Comparison of ENCODE assay signal across 19 mouse cellular contexts in the genomic region with DNA sequence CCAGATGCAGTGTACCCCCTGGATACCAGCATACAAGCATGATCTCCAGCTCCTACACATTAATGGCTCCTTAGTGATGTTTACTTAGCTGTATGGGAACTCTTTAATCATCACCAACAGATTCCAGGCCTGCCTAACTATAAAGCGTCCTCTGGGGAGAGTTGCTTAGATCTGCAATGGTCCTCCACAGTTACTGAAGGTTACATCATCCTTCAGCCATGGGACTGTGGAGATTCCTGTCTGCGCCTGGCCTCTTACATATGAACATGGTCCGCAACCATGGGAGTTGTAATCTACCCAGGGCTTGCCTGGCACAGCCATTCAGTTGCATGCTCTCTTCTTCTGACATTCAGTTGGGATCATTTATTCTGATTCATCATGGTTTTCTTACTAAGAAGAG.
"Had no signal": no experiment of that assay in that cellular context is flagged by ENCODE, and none has a peak within 500 bp of the region (broad histone marks: within the 10 kb centered on the region; RNA-seq: fewer than 3 reads in every experiment).

No protein-coding gene starts in this region.

- ATAC-seq: liver, postnatal 0 days; lung, postnatal 0 days; midbrain, embryonic 13.5 days; midbrain, embryonic 15.5 days had no signal

- H3K4me3 ChIP-seq: liver, embryonic 15.5 days; lung, embryonic 15.5 days; megakaryocyte, embryonic 14.5 days; midbrain, embryonic 13.5 days; midbrain, embryonic 15.5 days; neural tube, embryonic 13.5 days; neural tube, embryonic 15.5 days; stomach, embryonic 15.5 days had no signal

- H3K36me3 ChIP-seq: liver, embryonic 15.5 days; lung, embryonic 15.5 days; midbrain, embryonic 13.5 days; midbrain, embryonic 15.5 days; neural tube, embryonic 13.5 days; neural tube, embryonic 15.5 days; stomach, embryonic 15.5 days had no signal

- H3K9me3 ChIP-seq: liver, embryonic 15.5 days; lung, embryonic 15.5 days; megakaryocyte, embryonic 14.5 days; midbrain, embryonic 13.5 days; midbrain, embryonic 15.5 days; neural tube, embryonic 13.5 days; neural tube, embryonic 15.5 days; stomach, embryonic 15.5 days had no signal

- H3K4me1 ChIP-seq: liver, embryonic 15.5 days; megakaryocyte, embryonic 14.5 days; midbrain, embryonic 13.5 days; midbrain, embryonic 15.5 days; neural tube, embryonic 13.5 days; neural tube, embryonic 15.5 days; stomach, embryonic 15.5 days had no signal

- H3K27me3 ChIP-seq: liver, embryonic 15.5 days; lung, embryonic 15.5 days; megakaryocyte, embryonic 14.5 days; midbrain, embryonic 13.5 days; midbrain, embryonic 15.5 days; neural tube, embryonic 13.5 days; neural tube, embryonic 15.5 days; stomach, embryonic 15.5 days had no signal

- DNase-seq: liver, postnatal 0 days; lung, adult 2 months; lung, postnatal 14 days; lung, postnatal 36 days; right cerebral cortex, postnatal 14 days; thymus, adult 2 months; thymus, postnatal 25 days; thymus, postnatal 4 days had no signal

- H3K27ac ChIP-seq: liver, embryonic 15.5 days; lung, embryonic 15.5 days; macrophage; midbrain, embryonic 13.5 days; midbrain, embryonic 15.5 days; neural tube, embryonic 13.5 days; neural tube, embryonic 15.5 days; stomach, embryonic 15.5 days had no signal

- H3K4me2 ChIP-seq: liver, embryonic 15.5 days; lung, embryonic 15.5 days; midbrain, embryonic 11.5 days; midbrain, embryonic 13.5 days; midbrain, embryonic 15.5 days; neural tube, embryonic 13.5 days; neural tube, embryonic 15.5 days; stomach, embryonic 15.5 days had no signal

- H3K9ac ChIP-seq: liver, embryonic 15.5 days; liver, postnatal 0 days; lung, embryonic 15.5 days; midbrain, embryonic 13.5 days; midbrain, embryonic 15.5 days; neural tube, embryonic 13.5 days; neural tube, embryonic 15.5 days; stomach, embryonic 15.5 days had no signal
